Mouse (Mus musculus) testis, adult 2 months (tissue): ENCODE results near the gene Gipc2.

Experiments
- CTCF ChIP-seq: fragments of 200-500 bp; IDR thresholded peaks from 2 replicates; pipeline ENCODE4 v1.5.1; 2012; ENCODE audit warnings: low read depth, mild to moderate bottlenecking, inconsistent platforms, low read length, moderate library complexity; ENCODE audit not compliant: control insufficient read depth, insufficient read depth, insufficient replicate concordance
- POLR2A ChIP-seq: fragments of 200-500 bp; IDR thresholded peaks from 2 replicates; pipeline ENCODE4 v1.6.1; 2012; ENCODE audit warnings: low read depth, mild to moderate bottlenecking, inconsistent platforms, low read length, moderate library complexity; ENCODE audit not compliant: control insufficient read depth

DNA sequence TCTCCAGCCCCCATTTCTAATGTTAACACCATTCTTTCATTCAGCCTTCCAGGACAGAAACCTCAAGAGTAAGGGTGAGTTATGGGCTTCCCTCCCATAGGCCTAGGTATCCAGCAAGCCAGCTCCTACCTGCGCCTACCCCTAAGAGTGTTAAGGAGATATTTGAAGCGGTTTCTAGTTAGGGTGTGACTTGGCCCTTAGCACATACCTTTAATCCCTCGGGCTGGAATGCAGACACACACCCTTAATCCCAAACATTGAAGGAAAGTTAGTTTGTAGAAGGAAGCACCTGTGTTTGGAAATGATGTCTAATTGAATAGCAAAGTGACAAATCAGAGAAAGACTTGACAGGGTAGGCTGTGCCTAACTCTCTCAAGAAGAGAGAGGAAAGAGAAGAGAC, 49.9 kb downstream of the Gipc2 start:
- TF ChIP-seq CTCF: no peak
- no peak for TF ChIP-seq POLR2A
